Mouse (Mus musculus): ENCODE results near the gene Scrn2.

The Scrn2 gene

DNA sequence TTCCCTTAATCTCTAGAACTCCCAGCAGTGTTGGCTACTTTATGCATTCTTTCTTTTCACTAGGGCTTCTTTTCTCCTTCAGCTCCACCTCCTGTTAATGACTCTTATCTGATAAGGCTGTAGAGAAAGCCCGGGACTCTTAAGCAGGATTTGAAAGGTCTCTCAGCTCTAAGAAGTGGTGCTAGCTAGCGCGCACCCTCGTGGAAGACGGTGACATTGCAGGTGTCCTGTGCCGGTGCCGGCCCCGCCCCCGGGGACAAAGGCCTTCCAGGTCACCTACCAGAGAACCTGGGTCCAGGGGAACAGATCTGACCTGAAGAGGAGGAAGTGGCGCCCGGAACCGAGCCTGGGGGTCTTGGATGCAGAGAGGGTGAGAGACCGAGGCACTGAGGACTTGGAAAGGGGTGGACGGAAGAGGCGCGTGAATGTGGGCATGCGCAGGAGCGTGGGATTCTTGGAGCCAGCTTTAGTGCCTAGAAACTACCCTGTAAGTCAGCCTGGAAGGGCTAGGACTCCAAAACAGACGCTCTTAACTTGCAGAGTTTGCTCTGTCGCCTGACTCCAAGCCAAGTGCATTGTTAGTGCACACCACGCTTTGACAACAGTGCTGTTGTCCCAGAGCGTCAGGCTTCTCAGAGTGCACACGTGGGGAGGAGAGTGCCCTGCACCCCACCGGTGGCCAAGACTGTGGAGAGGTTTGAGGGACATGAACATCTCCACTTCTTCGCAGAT lies at the start of gene Scrn2:
Gene Scrn2 (plus strand): TSS at position 253 of the 732 bp plus-strand sequence.
- DNase-seq (ENCODE audit: low spot score in 2 of 2), result peak; percentile 67 to 72

DNA sequence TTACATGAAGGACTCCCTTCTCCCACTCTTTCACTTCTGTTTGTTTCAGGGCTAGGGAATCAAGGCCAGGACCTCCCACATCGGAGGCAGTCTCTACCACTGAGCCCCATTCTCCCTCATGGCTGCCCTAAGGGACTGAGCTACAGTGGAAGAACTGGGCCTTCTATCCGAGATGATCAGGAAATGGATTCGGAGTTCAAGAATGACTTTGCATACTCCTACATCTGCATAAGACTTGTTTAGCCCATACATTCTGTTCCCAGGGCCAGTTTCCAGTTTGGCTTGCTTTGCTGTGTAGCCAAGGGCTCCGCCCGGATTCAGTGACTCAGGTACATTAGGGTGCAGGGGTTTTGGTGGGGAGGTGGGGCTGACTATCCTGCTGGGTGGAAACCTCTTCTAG lies 49.7 kb upstream of the Scrn2 start:
- DNase-seq (ENCODE audit: low spot score in 2 of 2), result no peak

DNA sequence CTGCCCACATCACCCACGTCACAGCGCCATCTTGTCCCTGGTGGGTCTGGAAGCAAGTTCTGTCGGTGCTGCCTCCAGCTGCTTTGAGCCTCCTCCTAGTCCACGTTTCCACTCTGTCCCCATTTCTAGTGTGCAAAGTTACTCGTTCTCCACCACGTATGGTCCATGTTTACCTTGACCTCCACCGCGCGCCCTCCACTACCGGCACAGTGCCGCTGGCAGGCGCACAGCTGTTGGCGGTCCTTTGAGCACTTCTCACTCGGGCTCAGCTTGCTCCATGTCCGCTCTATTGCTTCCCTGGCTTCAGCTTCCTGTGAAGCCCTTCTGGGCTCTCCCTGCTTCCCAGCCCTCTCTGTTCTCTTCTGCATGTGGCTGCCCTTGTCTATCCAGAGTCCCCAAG lies 48.3 kb upstream of the Scrn2 start:
- no peak for DNase-seq (ENCODE audit: low spot score in 2 of 2)

DNA sequence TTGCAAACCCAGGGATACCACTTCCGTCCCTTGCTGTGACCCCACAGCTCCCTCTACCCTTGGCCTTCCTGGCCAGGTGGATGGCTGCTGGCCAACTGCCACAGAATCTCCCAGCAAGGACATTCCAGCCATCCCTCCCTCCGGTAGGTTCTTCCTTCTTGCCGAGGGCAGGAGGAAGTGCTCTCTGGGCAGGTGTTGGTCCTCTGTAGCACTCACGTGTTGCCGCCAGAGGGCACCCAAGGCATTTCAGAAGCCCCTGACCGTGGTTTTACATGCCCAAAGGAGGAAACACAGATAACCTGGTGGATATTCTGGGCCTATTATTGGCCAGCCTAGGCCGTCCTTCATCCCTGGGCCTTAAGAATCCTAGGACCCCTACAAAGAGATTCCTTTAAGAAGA lies 47.4 kb upstream of the Scrn2 start:
- peak; percentile 68 to 70 for DNase-seq (ENCODE audit: low spot score in 2 of 2)

DNA sequence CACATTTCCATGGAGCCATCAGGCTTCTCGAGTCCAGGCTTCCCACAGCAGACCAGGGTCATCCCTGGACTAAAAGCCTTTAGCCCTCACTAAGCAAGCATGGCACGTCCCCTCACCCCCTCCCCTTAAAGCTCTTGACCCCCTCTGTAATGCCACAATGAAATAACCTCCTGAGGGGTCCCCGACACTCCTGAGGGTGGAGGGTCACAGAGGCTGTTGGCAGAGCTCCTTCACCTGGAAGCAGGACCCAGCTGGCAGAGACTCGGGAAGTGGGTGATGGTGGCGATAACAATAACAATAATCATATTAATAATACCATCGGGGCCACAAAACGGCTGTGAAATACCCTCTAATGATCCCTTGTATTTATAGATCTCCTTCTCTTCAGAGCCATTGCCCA lies 46.9 kb upstream of the Scrn2 start, which contains the start of gene Sp2:
Gene Sp2 (minus strand): TSS at position 101 of the 400 bp plus-strand sequence.
- no peak for DNase-seq (ENCODE audit: low spot score in 2 of 2)

DNA sequence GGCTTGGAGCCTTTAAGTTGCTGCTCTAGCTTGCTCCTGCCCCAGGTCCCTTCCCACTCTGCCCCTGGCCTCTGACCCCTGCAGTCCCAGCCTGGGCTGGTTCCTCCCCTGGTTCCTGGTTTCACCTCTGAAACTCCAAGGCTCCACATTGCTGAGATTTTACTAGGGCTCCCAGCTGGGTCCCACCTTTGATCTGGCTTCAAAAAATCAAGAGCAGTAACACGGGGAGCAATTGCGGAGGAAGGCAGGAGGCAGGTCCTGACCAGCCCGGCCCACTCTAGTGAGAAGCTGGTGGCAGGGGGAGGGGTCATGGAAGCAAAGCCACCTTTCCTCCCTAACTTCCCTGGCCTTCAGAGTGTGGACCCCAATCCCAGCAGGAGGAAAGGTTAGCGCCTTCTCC lies 44.8 kb upstream of the Scrn2 start:
- DNase-seq (ENCODE audit: low spot score in 2 of 2), result no peak

DNA sequence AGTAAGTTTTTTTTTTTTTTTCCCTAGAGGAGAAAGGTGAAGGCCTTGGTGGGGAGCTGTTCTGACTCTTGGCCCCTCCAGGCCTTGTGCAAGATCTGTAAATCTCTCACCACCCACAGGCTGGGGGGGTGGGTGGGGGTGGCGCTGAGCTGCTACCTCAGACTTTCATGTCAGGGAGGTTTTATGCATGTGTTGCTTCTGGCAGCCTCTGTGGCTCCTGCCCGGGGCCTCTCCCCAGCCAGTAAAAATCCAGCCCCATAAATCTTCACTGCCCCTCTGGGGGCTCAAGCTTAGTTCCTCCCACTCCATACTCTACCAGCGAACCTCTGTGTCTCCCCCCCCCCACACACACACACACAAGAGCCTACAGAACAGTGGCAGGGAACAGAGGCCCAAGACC lies 43.3 kb upstream of the Scrn2 start:
- no peak for DNase-seq (ENCODE audit: low spot score in 2 of 2)

DNA sequence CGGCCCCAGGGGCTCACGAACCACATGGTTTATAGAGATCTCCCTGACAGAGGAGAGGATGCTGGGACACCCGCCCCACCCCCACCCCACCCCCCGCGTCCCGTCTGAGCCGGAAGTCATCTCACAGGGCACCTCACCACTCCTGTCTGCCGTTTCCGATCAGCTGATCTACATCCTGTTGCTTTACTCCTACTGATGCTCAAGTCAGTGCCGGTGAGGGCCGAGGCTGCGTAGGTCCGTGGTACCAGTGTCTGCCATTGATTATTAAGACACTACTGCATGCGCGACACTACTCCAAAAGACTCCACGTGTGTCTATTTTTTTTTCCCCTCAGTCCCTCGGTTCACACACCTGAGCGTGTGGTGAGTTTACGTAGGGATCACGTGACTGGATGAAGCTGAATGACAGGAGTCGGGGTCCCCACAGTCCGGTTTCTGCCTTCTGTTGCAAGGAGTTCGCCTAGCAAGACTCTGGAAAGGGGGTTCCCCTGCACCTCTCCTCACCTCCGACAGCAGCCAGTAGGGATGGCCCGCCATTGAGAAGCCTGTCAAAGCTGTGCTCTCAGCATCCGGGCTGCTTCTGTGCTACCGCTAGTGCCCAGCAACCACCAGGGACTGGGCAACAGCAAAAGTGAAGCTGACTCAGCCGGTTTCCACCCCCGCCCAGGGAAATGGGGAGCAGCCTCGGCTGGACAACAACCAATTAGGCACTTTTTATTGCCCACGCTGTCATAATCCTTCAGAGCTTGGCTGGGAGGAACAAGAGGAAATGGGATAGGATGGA lies 41.7 kb upstream of the Scrn2 start:
- DNase-seq (ENCODE audit: low spot score in 2 of 2), result no peak

DNA sequence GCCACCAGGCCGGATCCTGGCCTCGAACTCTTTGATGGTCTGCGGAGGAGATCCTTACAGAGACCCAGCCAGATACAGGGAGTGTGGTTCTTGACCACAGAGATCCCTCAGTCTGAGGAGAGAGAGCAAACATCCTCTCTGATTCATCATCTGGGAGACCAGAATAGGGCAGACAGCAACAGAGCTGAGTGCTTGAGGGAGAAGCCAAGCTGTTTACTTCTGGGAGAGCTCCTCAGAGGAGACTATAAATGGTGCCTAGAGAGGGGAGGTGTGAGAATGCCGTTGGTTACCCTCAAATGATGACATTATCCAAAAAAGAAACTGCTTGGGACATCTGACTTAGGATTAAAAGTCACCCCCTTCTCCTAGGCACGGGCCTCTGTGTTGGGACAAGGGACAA lies 38.2 kb upstream of the Scrn2 start:
- DNase-seq (ENCODE audit: low spot score in 2 of 2), result no peak

DNA sequence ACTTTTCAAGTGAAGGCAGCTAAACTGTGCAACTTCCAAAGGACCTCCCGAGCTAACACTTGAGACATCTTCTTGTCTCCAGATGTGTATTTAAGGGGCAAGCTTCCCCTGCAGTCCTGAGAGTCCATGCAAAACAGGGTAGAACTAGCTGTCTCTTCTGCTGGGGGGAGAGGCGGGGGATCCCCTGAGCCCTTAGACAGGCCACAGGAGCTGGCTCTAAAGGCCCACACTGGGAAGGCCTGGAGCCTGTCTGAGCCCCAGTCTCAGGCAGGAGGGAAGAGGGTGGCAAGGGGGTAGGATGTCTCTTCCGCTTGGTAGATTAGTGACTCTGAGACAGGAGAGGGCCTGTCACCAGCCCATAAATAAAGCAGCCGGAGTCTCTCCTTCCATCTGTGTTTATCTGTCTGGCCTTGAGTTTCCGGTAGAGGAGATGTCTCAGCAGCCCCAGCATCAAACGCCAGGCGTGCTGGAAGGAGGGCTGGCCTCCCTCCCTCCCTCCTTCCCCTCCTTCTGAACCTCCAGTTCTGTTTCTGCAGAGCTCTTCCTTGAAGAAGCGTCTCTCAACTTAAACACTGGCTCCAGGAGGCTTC lies 36.9 kb upstream of the Scrn2 start:
- no peak for DNase-seq (ENCODE audit: low spot score in 2 of 2)

DNA sequence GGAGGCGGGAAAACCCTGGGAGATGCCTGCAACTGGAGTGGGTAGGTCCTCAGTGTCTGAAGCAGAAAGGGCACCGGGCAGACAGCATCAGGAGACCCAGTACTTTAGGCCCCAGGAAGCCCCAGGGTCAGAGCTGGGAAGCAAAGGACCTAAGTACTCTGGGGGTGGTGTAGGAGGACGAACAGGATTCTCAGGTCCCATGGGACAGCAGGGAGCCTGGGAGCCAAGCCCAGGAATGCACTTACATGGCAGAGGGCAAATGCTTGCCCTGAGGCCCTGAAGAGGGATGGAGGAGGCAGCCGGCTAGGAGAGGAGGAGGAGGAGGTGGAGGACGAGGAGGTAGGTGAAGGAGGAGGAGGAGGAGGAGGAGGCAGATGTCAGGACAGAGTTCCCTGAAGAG lies 34.7 kb upstream of the Scrn2 start:
- DNase-seq (ENCODE audit: low spot score in 2 of 2), result no peak

DNA sequence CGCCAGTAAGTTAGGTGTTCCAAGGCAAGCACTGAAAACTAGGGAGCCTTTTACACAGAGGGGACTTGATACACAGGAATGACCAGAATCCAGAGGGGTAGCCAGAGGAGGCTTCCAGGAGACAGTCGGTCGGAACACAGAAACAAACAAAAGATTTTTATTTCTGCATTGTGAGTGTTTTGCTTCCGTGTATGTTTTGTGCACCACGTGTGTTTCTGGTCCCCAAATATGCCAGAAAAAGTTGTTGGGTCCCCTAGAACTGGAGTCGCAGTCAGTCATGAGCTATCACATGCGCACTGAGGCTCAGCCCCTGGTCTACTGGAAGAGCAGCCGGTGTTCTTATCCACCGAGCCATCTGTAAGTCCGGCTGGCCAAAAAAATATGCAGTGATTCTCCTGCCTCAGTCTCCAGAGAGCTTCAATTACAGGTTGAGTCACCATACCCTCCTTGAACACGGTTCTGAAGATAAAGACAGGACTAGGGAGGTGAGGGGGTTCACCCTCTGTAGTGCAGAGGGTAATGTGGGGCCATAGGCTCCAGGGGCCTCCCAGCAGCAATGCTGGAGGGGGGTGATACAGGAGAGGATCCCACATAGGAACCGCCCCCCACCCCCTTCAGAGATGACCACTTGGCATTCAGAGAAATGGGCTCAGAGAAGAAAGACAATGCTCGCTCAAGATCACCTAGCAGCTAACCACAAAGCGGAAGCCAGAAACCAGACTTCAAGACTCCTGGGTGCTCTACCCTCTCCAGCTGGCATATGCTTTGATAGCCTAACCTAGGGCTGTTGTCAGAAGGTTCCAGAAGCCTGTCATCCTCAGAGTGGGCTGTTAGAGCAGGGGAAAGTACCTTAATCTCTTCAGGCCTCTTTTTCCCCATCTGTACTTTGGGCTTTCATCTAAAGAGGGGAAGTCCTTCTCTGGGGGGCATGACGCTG lies 33.6 kb upstream of the Scrn2 start:
- no peak for DNase-seq (ENCODE audit: low spot score in 2 of 2)

DNA sequence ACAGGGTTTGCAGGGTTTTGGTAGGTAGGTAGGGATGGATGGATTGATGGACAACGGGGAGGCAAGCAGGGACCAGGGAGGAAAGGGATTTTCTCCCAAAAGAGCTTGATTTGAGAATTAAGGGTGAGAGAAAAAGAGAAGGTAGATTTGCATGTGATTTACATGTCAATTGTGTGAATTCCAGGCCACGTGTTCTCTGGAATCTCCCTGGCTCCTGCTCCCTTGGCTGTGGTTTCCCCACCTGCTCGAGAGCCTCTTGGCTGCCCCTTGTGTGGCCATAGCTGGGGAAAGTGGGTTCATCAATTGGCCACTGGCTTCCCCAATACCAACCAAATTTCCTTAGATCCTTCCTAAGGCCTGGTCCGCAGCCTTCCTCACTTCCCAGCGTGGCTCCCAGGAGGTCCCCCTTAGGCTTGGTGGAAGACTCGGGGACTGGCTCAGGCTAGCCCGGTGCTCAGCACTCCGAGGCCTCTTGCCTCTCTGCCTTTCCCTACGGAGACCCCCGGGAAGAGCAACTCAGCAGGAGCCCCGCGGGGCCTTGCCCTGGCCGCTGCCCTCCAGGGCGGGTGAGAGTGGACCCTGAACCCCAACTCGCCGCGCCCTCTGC lies 32.9 kb upstream of the Scrn2 start:
- no peak for DNase-seq (ENCODE audit: low spot score in 2 of 2)

DNA sequence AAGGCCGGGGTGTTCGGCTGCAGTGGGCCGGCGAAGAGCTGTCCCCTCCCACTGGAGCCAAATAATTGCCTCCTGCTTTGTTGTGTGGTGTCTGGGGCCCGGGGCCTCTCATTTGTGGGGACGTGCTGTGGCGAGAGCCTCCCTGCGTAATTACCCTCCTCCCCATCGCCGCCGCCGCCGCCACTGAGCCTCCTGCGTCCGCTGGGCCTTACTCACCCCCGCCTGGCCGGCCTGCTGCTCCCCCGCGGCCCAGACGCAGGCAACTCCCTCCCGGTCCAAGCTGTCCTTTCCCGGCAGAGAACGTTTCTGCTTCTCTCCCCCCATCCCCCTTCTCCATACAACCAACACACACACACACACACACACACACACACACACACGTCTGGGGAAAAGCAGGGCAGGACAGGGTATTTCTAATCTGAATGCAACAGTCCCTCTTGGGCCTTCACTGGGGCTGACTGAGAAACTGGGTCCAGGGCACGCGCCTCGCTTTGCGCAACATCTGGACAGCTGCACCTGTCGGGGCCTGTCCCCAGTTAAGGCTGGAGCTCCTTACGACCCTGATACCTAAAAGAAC lies 32.3 kb upstream of the Scrn2 start:
- DNase-seq (ENCODE audit: low spot score in 2 of 2), result no peak

DNA sequence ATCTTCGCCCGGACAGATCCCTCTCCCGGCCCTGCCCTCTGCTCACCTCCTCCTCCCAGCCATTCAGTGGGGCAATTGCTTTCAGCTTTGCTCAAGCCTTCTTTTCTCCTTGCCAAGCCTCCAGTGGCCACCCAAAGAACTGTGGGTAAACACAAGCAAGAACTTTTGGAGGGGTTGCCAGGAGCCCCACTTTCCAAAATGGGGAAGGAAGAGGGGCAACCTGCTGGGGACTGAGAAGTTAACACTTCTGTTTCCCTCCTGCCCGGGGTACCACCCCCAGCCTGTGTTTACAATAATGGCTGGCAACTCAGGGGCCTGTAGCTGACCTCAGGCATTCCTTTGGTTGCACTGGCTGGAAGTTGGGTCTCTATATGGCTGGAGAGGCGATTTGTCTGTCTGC lies 26.6 kb upstream of the Scrn2 start:
- no peak for DNase-seq (ENCODE audit: low spot score in 2 of 2)

DNA sequence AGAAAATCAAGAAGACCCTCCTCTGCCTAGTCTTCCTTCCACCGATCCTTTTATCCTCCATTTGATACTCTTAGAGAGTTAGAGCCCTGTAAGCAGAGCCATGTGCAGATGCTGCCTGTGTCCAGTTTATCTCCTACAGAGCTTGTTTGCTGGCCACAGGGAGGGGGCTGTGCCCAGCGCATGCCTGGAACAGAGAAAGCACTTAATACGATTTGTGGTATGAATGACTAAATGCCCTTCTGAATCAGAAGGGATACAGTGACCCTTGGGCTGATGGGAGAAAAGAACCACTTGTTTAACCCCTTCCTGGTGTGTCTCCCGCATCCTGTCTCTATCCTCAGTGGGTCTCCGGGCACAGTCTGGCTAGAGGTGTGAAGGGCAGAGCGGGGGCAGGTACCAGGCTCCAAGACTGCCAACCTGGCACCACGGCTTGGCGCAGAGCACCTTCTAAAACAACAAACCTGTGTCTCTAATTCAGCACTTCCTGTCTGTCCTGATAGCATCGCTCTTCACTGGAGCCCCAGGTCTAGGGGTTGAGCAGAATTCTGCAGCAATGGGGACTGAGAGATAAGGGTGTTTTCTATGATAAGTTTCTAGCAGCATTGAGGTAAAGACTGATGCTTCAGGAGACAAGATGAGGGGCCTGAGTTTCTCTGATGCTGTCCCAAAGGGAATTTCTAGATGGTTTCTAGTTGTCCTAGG lies 22.5 kb upstream of the Scrn2 start:
- no peak for DNase-seq (ENCODE audit: low spot score in 2 of 2)

DNA sequence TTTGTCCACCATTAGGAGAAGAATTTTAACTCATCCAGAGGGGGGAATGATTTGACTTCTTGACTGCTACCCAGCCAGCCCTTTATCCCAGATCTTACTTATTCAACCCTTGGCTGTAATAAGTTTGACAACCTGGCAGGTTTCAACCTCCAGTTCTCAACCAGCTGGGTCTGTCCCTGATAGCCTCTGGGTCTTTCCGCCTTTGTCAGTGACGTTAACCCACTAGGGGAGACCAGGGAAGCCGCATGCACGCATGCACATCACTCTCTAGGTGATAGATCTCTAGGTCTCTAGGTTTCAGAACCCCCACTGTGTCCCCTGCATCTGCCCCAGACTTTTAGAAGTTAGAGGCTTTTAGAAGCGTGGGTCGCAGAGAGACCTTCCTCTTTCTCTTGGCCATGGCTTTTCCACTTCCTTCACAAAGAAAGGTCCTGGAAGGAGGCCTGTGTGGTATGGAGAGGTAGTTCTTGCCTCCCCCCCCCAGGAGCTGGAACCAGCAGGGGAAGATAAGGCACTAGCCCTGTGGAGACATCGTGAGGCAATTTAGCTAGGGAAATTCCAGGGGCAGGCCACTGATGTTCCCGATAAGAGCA lies 20.4 kb upstream of the Scrn2 start:
- no peak for DNase-seq (ENCODE audit: low spot score in 2 of 2)

DNA sequence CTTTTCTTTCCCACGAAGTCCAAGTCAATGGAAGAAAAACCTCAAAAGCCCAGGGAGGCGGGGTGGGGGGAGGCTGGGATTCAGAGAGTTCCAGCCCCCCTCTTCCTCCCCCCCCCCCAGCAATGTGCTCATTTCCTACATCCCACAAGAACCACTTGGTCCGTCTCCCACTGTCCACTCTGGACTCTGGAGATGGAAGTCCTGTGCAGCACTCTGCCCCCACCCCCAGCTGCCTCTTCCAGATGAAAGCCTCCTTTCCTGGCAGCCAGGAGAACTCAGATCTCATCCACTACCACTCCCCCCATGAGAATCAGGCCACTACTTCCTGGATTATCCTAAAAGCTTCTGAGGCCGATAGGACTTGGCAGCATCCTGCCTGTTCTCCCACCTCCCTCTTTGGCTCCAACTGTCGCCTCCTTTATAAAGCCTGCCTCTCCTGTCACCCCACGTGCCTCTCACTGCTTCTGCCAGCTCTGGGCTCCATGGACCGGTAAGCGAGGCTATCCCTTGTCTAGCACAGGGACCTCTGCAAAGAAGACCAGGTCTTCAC lies 16.5 kb upstream of the Scrn2 start, which contains the start of gene Sp6:
Gene Sp6 (plus strand): TSS at position 274 of the 550 bp plus-strand sequence.
- DNase-seq (ENCODE audit: low spot score in 2 of 2), result no peak

All from frontal cortex, postnatal 25 days (tissue).